Mouse (Mus musculus): ENCODE results near the gene Mrps5.

Mrps5 gene

DNA sequence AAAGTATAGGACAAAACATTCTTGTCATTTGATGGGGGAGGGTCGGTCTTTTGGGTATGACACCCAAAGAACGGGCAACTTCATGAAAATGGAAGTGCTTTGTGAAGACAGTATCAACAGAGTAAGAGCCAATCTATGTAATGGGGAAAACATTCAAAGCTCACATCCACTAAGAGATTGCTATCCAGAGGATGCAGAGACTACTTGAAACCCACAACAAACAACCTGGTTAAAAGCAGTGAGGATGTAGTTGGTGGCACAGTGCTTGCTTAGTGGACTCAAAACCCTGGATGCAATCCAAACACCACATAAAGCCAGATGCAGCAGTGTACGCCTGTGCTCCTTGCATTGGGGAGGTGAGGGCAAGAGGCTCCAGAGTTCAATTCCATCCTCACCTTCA is 32.3 kb downstream of the Mrps5 start:
- DNase-seq (ENCODE audit: low spot score) = no peak

- DNase-seq (ENCODE audit: low spot score) = no peak
Observed at GRCm38 (mm10) chr2:127622065-127622464, 35.0 kb downstream of the Mrps5 start.

DNA sequence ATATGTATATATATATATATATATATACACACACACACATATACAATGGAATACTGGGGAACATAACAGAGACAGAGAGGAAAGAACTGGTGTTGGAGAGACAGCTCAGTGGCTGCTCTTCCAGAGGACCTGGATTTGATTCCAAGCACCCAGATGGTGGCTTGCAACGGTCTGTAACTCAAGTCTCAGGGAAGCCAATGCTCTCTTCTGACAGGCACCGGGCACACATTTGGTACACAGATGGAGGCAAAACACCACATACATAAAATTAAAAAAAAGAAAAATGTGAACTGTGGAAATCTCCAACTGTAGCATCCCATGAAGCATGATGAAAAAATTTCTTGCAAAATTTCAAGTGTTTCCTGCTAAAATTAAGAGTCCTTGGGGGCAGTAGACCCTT is 37.8 kb downstream of the Mrps5 start:
- no peak for DNase-seq (ENCODE audit: low spot score)

DNA sequence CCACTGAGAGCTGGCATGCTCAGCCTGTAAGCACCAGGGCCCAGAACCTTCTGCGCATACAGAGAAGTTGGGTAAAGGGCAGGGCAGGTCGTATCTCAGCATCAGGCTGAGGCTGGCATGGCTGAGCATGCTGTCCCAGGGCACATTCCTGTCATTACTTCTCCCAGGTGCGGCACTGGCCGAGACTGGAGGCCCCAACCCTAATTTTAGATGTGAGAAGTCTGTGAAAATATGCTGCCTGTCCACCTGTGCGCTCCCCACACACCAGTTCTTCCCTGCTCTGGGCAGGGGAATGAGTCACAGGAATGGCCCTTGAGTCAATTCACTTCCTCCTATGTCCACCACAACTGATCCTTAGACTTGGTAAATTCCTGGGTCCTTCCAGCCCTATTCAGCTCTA is 38.6 kb downstream of the Mrps5 start:
- no peak for DNase-seq (ENCODE audit: low spot score)

DNA sequence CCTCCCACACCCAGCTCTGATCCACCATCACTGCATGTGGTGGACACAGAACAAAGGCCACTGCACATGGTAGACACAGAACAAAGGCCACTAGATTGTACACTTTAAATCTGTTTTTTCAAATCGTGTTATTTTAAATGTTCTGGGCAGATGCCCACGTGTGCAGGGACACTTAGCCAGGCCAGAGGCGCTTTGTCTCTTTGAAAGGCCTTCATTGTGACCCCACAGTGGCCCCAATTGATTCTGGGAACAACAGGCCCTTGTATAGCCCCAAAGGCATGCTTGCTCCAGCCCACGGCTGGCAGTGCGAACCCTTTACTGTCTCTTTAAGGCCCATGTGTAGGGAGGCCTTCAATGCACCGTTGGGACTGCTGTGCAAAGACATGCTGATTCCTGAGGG is 40.3 kb downstream of the Mrps5 start:
- no peak for DNase-seq (ENCODE audit: low spot score)

DNA sequence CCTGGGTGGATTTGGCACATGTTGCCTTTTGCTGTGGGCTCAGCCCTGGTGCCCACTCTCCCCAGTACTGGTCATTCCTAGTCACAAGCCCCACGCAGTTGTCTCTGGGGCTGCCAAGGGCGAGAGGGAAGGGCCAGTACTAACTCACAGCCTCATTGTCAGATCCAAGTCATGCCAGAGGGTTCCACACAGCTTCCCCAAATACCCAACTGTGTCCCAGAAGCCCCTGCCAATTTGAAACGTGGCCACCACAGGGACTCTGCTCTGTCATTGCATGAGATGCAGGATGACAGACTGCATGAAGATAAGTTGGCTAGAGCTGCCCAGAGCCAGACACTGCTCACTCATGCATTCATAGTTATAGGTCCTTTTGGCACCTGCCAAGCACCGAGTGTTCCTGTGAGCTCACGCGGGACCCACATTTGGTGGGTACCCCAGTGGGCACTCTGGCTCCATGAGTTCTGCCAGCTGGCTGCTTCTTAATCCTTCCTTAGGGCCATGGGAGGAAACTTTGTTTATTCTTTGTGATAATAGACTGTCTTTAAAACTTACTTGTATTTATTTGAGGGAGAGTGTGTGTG is 41.1 kb downstream of the Mrps5 start:
- DNase-seq (ENCODE audit: low spot score) = no peak

GRCm38 (mm10) chr2:127632601-127633000 is 45.6 kb downstream of the Mrps5 start:
- DNase-seq (ENCODE audit: low spot score) = no peak

DNA sequence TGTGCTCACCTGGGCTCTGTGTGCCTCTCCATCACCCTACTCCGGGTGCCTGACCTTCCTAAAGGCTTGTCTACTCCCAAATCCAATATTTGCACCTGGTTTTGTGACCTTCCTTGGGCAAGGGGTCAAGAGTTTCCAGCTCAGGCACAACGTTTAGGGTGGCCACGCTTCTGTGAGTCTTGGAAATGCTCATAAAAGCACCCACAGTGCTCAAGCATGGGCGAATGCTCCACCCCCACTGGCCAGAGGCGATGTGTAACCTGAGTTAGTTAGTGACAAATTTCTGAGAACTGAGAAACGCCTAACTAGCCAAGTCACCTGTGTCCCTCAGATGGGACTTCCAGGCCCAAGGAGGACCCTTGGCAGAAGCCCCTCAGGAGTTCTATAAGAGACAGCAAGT is 48.6 kb downstream of the Mrps5 start:
- DNase-seq (ENCODE audit: low spot score) = no peak

- DNase-seq (ENCODE audit: low spot score) = no peak
Observed at GRCm38 (mm10) chr2:127638973-127639372, 52.0 kb downstream of the Mrps5 start.

DNA sequence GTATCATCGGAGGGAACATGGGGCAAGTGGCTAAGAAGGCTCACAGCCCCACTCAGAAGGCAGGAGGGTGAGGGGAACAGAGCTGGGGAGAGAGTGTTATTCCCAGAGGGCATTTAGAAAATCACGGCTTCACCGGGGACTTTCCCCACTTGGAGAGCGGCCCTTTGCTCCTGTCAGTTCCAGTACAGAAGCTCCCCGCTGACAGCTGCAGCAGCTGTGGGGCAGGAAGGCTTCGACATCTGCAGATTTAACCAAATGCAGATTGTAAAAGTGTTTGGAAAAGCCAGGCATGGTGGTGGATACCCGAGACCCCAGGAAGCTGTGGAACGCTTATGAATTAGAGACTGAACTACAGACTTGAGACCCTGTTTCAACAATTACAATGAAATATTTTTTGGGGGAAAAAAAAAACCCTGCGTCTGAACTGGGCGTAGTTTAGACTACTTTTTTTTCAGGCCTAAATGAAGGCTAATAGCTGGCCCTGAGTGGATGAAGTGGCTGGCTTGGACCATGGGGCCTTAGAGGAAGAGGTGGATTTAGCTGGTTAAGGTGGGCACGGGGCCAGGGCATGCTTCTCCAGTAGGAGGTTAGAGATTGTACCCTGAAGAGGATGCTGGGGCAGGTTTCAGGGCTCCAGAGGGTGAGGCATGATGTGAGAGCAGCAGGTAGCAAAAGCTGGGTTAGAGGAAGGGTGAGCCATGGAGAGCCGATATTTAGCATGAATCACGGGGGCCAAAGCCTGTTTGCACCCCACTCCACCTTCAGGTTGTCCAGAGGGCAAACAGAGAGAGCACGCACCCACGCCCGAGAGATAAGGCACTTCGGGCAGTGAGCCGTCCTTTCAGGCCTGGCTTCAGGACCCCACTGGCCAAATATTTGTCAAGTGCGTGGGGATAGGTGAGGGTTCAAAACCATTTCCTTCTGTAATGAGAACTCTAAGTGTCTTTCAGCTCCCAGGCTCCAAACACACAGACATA is 57.0 kb downstream of the Mrps5 start:
- no peak for DNase-seq (ENCODE audit: low spot score)

DNA sequence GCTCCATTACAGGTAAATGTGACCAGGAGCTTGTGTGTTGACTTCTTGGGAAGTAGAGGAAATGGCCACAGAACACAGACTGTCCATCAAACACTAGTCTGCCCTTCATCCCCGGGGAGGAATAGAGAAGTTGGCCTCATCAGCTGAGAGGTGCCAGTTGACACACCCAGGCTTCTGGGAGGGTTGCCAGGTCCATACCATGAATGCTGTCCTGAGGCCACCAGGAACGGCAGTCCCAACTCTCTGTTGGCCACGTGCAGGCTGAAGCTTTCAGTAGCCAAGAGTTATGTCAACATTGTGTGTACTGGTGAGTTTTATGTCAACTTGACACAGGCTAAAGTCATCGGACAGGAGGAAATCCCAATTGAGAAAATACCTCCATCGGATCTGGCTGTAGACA is 59.9 kb downstream of the Mrps5 start:
- DNase-seq (ENCODE audit: low spot score) = no peak

DNA sequence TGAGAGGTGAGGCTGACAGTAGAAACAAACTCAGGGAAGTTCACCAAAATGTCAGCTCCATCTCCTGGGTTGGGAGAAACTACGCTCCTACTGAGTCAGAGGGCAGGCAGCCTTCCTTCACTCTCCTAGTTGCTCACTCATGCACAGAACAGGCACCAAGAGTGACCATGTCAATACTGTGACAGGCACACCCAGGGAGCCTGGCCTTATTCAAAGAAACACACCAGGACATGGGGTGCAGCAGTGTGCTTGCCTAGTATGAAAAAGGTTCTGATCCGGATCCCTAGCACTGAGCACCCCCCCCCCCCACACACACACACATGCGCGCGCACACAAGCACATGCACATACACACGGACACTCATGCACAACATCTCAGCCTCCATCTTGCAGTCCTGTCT is 61.1 kb downstream of the Mrps5 start:
- no peak for DNase-seq (ENCODE audit: low spot score)

DNA sequence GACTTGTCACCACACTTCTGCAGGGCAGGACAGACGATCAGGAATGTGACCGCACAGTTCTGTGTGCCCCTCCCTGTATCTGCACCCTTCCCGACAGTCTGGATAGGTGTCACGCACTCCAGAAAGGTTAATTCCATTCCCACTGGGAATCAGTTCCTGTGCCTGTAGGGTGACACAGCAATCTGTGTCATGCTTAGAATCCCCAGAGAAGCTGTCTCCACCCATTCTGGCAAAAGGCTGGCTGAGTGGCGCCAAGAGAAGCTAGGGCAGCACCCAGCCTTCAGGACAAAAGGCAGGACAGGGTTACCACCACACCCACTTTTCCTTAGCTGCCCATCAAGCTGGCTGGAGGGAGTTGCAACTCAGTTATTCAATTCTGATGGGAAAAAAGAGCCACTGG is 62.9 kb downstream of the Mrps5 start:
- no peak for DNase-seq (ENCODE audit: low spot score)

DNA sequence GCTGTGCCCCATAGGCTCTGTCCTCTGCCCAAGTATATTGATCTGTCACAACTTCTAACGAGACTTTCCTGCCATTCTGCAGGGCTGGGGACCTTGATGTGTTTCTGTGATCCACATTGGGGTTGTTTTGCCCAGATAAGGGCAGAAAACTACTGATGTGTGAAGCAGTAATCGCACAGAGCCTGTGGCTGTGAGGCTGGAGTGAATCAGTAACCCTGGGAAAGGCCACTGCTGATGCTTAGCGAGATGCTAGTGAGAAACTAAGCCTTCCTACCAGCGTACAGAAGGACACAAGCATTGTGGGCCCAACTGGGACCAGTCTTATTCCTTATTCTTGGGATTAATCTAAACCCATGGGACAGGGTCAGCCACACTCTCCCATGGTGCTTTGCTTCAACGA is 64.6 kb downstream of the Mrps5 start:
- no peak for DNase-seq (ENCODE audit: low spot score)

GRCm38 (mm10) chr2:127652335-127652734 is 65.3 kb downstream of the Mrps5 start:
- DNase-seq (ENCODE audit: low spot score) = no peak

DNA sequence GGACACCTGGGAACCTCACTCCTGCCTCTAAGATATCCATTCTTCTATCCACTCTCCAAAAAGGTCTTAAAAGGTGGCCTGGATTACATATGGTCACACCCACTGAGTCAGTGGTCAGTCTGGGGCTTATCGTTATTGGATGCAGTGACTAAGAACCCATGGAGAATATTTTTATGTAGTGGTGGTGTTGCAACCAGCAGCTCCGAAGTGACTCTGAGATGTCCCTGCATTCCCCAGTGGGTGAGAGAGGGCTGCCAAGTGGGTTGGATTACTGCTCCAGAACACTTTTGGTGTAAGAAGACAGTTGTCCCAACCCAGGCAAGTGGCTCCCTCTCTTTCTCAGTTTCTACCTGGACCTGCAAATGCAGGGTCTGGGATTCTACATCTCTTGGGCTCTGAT is 65.8 kb downstream of the Mrps5 start:
- no peak for DNase-seq (ENCODE audit: low spot score)

GRCm38 (mm10) chr2:127654786-127655185 is 67.8 kb downstream of the Mrps5 start:
- DNase-seq (ENCODE audit: low spot score) = no peak

DNA sequence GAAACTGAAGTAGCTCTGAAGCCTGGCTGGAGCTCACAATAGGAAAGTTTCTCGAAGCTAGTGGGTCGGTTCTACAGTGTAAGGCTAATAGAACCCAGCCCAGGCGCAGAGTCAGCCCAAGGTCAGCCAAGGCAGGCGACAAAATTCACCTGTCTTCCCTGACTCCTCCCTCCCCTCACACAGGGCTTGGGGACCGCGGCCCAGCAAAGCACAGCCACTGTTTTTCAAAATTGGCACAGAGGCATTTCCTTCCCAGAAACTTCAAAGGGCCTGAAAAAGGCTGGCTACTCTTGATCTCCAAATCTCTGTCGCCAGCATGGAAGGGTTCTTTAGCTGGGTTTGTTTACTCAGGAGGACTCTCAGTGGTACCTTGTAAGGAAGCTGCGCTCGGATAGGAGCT is 68.4 kb downstream of the Mrps5 start:
- DNase-seq (ENCODE audit: low spot score) = no peak

DNA sequence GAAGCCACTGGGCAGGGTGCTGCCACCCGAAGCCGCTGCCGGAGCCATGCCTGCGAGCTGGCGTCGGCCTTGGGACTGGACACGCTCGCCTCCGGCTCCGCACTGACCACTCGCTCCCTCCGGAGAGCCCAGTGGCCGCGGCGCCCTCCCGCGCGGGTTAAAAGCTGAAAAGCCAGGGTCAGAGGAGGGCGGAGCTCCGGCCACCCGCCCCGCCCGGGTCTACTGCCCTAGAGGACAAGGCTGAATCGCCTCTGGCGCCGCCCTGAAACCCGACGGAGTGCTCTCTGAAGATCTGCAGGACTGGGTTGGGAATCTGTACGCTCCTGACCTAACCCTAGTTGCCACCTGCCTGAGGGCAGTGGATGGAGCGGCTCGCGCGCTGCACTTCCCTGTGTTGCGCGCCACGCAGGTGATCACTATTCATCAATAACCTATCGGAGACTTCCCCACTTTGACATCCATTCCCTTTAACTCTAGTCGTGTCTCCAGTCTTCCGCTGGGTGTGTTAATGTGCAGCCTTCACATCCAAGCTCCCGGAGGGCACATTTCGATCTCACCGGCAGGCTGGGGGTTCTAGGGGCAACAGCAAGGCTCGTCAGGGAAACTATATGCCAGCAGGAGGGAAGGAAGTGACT is 69.2 kb downstream of the Mrps5 start, which contains the start of gene Mal:
Mal (minus strand) TSS at position 610 of the 635 bp plus-strand sequence.
- peak; percentile 50 for DNase-seq (ENCODE audit: low spot score)
